Mouse (Mus musculus) cerebellum, postnatal 36 days (tissue): Measurements from ENCODE around the gene Nectin1.

ENCODE experiments used
- DNase-seq, 2 experiments: peaks; one replicate each; pipeline ENCODE4 v3.0.0; 2021 to 2022; ENCODE audit warnings: mixed read lengths in 2 of 2

Nectin1 gene

DNA sequence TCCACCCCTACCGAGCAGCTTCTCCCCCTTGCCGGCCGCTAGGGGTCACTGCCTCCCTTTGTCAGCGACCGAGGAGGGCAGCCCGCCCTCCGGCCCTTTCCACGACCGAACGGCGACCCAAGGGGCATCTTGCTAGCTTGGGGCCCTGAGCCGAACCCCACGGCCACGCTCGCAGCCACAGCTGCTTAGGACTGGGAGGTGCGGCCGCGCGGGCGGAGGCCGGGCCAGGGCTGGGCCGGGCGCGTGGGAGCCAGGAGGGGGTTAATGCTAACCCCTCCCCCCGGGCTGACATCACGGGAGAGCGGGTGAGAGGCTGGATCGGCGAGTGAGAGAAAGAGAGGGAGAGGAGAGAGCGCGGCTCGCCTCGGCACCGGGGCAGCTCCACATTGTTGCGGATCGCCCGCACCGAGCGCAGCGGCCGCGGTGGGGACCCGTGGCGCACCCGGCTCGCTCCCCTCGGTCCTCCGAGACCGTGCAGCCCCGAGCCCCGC, at the start of gene Nectin1:
Gene Nectin1 (plus strand): TSS at position 338 of the 491 bp plus-strand sequence.
- DNase-seq: peak; percentile 89 to 90

DNA sequence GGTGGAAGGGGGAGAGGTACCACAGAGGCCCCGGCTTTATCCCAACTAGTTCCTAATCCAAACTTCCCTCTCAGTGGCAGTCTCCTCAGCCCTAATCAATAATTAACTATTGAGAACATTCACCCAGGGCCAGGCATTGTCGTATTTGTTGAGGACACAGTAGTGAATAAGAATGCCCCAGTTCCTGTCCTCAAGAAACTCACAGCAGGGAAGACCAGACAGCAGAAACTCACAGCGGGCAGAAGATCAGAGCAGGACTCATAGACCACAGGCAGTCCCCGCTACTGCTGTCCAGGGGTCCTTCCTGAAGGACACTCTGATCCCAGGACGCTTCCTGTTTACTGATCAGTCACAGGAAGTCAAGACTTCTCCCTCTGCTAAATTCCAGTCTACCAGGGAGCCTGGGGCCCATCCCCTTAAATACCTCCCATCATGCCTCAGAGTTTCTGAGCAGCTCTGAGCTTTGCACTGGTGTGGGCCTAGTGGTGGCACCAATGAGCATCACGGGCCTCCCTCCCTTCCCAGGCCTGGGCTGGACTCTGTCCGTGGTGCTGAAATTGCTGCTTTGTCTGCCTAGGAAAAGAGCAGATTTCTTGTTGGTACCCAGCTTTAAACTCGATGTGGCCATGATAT, 45.6 kb upstream of the Nectin1 start:
- DNase-seq: no peak

DNA sequence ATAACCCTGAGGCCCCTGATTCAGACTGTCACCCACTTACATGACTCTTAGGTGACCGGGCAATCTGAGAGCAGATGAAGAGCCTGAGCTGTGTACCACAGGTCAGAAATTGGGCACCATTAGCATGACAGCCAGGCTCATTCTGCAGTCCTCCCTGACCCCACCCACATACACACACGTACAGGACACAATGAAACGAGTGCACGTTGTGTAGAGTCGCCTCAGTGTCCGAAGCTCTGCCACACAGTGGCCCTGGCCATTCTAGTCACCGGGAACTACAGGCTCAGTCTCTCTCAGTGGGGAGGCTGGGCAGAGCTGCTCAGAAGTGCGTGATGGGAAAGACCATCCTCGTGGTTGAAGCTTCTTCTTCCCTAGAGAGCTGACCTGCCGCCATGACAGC, 44.9 kb upstream of the Nectin1 start:
- DNase-seq: no peak

DNA sequence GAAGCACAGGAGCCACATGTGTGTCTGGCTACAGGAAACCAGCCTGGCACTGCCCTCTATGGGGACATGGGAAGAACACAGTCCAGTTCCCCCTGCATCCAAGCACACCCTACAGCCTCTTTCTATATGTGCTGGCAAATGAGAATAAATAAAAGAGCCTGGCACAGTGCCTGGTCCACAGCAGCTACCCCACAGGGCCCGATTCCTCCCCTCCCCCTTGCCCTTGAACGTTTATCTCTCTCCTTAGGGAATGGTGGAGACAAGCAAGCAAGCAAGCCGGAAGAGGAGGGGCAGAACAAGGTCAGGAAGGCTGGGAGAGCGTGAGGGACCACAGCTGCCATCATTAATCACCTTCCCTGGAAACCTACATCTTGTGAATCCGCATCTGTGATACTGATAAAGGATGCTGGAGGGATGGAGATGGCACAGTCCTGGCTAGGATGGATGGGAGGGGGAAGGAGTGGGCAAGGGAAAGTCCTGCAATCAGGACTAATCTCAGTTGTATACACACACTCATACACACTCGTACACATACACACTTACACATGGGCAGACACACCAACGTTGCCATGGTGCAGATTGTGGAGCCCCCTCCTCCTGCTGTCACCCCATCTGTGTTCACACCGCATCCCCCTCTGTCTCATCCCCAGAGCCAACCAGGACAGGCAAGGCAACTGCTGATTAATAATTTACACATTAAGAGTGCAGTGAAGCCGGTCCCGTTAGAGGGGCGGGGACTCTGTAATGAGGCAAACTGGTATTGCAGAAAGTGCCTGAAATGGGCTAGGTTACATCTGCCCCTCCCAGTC, 44.2 kb upstream of the Nectin1 start:
- DNase-seq: no peak

DNA sequence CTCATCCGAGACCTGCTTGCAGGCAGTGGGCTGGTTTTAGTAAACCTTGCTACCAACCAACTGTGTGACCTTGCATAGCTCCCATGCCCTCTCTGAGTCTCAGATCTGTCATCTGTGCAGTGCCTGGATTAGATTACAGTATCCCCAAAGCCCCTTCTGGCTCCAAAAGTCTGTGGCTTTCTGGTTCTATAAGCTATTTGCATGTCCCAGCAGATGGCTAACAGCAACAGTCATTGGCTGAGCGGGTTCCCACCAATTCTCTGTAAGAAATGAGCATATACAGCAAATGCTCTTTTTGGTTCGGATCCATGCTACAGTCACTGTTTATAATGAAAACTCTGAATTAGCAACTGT, 43.6 kb upstream of the Nectin1 start:
- DNase-seq: no peak

DNA sequence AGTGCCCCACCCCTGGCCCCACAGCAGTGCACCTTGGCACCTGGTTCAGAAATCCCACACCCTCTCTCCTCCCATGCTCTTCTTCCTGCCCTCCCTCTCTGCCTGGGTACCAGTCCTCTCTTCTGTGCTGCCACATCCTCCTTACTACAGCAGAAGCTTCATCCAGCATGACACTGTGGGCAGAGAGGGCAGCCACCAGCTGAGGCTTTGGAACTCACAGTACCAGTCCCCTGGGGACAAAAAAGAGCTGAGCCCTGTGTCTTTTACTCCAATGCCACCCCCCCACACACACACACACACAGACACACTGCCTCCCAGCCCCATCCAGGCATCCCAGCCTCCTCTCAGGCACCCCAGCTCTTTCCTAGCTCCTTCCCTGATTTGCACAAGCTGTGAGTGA, 42.0 kb upstream of the Nectin1 start:
- no peak for DNase-seq

DNA sequence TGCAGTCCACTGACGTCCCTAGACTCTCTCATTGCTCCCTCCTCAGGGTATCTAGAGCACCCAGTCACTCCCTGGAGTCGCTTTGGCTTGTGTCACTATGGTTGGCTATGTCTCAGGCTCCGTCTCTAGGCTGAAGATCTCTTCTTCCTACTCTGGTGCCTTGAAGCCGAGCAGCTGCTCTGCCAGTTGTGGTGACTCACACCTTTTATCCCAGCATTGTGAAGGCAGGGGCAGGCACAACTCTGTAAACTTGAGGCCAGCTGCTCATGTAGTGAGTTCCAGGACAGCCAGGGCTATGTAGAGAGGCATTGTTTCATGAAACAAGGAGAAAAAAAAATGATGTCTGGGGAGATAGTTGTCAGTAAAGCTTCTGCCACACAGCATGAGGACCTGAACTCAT, 36.2 kb upstream of the Nectin1 start:
- no peak for DNase-seq

DNA sequence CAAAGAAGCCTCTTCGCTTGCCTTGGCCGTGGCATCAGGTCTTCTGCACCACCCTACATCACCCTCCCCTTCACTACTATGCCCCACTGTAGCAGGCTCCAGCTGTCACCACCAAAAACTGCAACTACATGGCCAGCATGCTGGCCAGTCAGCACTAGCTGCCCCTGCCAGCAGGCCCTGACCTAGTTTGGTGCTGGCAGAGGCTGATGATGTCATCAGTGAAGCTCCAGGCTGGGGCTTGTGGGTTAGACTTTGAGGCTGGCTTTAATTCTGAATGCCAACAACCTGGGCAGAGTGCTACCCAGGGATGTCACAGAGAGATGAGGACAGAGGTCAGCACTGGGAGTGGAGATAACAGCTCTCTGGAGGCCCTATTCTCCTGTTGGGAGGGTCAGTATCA, 35.1 kb upstream of the Nectin1 start:
- peak; percentile 43 to 53 for DNase-seq

DNA sequence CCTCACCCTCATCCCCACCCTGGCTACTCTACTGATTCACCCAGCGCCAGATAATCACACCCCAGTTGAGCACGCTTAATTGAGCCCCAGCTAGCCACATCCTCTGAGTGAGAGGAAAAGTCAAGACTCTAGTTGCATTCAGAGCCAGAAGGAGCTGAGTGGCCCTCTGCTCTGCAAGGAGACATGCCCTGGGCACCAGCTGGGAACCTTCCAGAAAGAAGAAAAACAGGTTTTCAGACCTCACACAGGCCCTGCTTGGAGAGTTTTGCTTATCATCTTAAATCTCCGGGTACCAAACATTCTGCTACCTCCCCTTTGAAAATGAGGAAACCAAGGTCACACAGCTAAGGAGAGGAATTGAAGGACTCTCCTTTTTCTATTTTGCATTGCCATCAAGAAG, 30.4 kb upstream of the Nectin1 start:
- no peak for DNase-seq

DNA sequence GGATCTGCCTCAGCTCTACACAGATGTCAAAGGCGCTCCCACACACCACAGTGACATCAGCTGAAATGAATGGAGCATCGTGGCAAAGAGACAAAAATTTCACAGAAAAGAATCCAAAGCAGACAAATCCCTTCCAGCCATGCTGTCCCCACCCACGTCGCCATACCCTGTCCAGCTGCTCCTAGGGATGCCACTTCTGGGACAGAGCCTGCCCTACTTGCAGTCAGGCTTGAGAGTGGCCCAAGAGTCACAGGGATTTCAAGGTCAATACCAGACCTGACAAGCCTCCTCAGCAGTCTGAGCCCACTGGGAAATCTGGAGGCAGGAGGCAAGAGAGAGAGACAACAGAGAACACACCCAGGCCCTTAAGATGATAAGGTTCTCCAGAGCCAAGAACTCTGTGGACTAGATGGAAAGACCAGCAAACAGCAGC, 24.4 kb upstream of the Nectin1 start:
- DNase-seq: no peak

DNA sequence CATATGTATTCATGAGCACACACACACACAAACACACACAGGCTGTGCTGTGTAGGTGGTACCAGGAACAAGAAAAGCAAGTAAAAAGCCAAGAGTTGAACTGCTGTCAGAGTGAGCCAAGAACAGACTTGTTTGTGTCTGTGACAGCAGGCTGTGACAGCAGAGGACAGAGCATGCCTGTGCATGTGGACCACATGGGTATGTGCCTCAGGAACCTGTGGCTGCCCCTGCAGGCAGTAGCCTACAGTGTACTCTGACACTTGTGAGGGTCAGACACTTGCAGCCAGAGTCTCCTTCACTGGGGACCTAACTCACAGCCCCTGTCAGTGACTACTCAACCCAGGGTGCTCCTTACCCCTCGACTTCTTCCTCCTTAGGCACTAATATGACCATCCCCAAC, 23.7 kb upstream of the Nectin1 start:
- DNase-seq: no peak

DNA sequence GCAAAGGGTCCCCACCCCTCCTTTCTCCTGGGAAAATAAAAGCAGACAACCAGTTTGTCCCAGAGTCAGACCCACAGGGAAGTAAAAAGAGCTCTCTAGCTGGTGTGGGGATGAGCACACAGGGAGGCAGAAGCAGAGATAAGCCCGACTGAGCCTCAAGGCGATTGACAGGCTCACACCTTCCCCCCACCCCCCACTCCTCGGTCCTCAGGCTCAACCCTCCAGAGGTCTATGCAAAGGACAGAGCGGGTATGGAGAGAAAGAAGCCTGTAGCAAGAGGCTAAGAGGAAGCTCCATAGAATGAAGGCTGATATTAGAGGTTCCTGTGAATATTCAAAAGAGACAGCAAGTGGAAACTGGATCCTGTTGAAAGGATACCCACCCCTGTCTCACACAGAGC, 19.7 kb upstream of the Nectin1 start:
- no peak for DNase-seq

DNA sequence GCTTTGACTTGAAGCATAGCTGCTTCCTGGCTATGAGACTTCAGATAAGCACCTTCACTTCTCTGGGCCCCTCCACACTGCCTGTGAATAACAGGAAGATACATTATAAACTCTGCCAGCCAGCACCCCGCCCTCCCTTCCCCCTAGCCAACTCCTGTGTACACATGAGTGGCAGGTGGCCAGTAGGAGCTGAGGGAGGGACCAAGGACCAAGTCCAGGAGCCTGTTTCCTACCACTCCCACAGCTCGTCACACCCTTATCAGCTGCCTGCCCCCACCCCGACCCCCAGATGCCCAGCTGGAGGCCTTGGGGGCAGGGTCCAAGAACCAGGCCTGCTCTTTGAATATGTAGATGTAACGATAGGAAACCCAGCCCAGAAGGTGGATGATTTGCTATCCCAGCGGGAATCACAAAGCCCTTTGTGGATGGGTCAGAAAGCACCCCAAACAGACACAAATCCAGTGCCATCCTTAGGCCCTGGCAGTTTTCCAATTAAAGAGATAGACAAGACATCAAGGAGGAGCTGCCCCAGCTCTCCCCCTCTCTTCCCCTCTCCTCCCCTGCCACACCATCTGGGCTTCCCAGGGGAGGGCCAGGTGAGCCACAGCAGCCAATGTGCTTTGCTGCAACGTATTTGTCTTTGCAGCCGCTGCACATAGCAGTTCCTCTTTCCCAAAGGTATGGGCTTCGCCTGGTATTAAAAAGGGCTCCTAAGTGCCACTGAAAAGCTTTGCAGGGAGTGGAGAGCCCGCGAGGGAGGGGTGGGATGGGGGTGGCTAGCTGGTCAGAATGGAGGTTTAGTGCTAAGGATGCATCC, 14.1 kb upstream of the Nectin1 start:
- no peak for DNase-seq

DNA sequence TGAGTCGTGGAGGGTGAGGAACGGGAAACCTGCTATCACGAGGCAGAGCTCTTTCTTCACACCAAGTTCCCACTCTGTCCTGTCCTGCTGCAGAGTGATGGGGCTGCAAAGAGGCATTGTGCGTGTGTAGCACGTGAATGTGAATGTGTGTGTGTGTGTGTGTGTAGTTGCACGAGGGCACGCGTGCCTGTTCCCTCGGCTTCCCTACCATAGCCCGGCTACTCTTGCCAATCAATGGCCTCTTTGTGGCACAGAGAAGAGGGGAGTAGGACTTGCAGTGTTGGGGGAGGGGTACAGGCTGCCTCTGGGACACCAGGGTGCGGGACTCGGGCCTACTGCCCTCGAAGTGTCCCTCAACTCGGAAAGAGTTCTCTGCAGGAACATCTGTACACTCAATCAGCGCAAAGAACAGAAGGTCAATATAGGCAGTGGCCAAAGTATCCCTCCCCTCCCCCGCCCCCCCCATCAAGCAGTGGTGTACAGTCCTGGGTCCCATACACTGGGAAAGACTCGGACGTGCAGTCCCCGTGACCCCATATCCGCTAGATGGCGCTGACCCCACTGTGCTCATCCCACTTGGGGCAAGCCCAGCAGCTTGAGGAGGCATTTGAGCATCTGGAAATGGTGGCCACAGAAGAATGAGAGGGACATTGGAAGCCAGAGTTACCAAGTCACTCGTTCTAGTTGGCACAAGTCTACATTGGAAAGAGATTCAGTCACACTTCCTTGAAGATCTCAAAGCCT, 13.3 kb upstream of the Nectin1 start:
- DNase-seq: peak; percentile 48 to 61

DNA sequence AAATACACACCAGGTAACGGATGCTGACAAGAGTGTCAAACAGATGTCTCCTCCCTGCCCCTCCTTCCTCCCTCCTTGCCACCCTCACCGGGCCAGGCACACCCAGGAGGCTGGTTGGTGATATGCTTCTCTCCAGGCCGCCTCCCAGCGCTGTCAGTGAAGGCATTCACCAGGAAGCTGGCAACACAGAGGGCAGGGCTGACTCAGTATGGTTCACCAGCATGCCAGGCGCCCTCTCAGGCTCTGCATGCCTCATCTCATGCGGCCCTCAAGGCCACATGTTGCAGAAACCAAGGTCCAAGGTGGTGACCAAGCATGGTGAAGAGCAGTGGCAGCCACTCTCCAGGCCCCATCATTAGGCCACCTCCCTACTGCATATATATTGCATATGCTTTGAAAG, 11.9 kb upstream of the Nectin1 start:
- DNase-seq: no peak

DNA sequence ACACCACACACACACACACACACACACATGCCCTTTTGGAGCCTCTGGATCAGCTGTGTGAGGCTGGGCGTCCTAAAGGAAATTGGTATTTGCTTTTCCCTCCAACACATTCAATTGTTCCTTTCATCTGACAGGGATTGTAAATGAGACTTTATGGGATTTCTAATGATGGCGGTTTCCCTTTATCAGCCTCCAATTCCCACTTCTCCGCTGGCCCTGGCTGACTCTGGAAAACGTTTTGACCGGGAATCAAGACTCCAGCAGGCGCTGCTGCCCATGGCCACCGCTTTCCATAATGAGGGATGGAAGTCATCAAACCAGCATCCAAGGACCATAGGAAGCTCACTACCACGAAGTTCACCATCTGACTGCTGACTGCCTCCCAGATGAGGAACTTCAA, 11.1 kb upstream of the Nectin1 start:
- no peak for DNase-seq

DNA sequence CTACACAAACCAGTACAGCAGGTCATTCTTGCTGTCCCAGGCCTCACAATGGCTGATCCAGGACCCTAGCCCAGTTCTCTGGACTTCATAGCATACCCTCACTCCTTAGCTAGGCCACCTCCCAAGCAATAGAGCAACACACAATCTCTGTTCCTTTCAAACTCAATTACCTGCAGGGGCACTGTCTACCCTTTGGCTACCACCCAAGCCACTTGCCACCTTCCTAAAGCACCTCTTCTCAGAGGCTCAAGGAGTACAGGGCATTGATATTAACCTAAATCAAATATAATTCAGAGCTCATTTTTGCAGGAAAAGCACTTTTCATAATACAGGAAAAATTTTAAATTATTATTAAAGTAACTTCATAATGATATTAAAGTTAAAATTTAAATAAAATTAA, 8.8 kb upstream of the Nectin1 start:
- no peak for DNase-seq

DNA sequence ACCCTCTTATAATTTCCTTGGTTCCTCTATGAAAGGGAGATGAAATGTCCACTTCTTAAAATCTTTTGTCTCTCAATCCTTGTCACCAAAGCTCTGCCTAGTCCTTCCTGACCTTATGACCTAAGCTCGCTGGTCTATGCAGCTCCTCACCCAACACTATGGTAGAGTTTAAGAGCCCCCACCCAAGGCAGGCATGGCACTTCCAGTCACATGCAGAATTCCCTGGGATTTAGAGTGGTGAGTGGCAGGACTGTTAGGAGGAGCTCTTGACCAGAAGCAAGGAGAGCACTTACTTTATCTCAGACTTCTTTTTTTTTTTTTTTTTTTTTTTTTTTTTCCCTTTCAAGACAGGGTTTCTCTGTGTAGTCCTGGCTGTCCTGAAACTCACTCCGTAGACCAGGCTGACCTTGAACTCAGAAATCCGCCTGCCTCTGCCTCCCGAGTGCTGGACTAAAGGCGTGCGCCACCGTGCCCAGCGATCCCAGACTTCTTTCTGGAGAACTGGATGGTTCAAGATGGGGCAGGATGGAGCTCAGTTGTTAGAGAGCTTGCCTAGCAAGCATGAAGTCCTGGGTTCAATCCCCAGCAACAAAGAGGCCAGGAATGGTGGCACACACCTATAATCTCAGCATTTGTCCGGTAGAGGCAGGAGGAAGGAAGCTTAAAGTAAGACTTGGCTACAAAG, 7.6 kb upstream of the Nectin1 start:
- no peak for DNase-seq

DNA sequence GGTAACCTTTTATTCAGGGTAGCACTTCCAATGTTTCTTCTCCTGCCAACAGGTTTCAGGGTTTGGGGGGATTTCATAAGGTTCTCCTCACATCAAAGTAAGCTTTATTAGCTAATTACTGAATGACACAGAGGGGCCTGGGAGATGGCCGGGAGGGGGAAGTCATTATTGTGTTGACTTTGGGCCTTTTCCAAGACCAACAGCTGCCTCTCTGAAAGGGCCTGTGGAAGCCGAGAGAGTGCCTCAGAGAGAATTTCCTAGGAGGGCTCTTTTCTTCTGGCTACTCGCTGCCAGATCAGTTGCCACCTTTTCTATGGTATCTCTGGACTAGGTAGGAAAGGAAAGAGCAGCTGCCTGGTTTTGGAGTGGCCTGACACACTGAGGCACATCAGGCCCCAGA, 6.5 kb upstream of the Nectin1 start:
- no peak for DNase-seq

DNA sequence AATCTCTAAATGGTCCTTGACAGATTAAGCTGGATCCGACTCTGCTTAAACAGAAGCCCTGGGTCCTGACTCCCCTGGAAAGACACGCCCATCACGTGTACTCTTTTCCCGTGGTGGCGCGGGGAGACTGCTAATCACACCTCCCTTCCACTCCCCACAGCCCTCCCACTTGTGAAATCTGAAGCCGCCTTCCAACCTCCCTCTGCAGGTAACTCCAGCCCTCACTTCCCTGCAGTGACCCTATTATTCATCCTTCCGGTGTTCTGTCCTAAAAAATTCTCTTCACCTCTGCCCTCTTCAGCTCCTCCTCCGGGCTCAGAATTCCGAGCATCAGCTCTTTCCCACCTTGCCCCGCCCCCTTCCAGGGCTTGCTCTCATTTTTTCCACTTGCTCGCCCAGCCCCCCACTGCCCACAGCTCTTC, 5.9 kb upstream of the Nectin1 start:
- no peak for DNase-seq

DNA sequence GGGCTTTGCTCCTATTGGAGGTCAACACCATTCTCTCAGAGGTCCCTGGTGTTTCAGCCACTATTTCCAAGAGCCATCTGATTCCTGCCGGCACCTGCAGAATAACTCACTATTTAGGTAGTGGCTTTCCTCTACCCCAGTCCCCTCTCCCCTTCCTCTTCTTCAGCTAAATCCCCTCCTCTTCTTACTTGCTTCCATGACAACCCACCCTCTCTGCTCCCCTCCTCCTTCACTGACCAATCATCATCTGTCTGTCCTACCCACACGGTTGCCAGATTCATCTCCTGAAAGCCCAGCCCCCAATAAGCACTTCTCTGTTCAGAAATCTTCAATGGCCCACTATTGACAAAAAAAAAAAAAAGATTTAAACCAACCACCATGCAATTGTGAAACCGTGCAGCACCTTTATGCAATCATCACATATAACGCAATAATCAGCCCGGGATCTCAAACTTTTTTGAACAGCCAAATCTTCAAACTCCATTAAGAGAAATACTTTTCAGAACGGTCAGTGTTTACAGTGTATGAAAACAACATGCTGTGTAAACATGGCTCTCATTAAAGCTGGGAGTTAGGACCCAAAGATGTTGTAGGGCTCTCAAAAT, 5.2 kb upstream of the Nectin1 start:
- no peak for DNase-seq

DNA sequence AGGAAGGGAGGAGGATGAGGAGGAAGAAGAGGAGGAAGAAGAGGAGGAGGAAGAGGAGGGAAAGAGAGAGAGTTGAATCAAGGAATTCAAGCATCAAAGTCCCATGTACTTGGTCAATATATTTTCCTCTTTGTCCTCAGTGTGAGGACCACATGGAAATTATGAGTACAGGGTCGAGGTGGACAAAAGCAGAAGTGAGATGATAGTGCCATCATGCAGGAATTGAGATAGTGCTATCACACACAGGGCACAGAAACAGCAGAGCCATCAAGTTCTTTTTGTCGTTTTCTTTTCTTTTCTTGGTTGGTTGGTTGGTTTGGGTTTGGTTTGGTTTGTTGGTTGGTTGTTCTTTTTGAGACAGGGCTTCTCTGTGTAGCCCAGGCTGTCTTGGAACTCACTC, 2.5 kb upstream of the Nectin1 start:
- DNase-seq: no peak
